Mouse (Mus musculus) kidney, embryonic 15.5 days (tissue): ENCODE data around the gene Fam102a. TPM values are rescaled to one million over a fixed set of nuclear protein-coding genes. Genes with fewer than 3 reads are reported as not detected.

Experiments used
- ATAC-seq: fragments of 200-750 bp; cut with Nextera tagmentation; replicated peaks from 2 replicates; pipeline ENCODE4 v1.8.0; 2017; ENCODE audit warnings: moderate TSS enrichment; ENCODE audit not compliant: low FRiP score
- H3K27ac ChIP-seq: fragments of 300-500 bp; sonication (generic); 2 replicates; pipeline ENCODE4 v1.5.1; 2015; ENCODE audit warnings: mild to moderate bottlenecking, inconsistent platforms
- H3K27me3 ChIP-seq: fragments of 300-500 bp; sonication (generic); 2 replicates; pipeline ENCODE4 v1.6.1; 2015; ENCODE audit warnings: inconsistent platforms
- H3K36me3 ChIP-seq: fragments of 300-500 bp; sonication (generic); 2 replicates; pipeline ENCODE4 v1.6.1; 2015; ENCODE audit warnings: inconsistent platforms
- H3K4me1 ChIP-seq: fragments of 300-500 bp; sonication (generic); 2 replicates; pipeline ENCODE4 v1.6.1; 2015; ENCODE audit warnings: inconsistent platforms
- H3K4me2 ChIP-seq: fragments of 300-500 bp; sonication (generic); 2 replicates; pipeline ENCODE4 v1.6.1; 2015; ENCODE audit warnings: moderate library complexity, mild to moderate bottlenecking, inconsistent platforms
- H3K4me3 ChIP-seq: fragments of 300-500 bp; sonication (generic); replicated peaks from 2 replicates; pipeline ENCODE4 v1.5.1; 2015; ENCODE audit warnings: mild to moderate bottlenecking, inconsistent platforms
- H3K9ac ChIP-seq: fragments of 300-500 bp; sonication (generic); 2 replicates; pipeline ENCODE4 v1.6.1; 2015; ENCODE audit warnings: mild to moderate bottlenecking, inconsistent platforms
- H3K9me3 ChIP-seq: fragments of 300-500 bp; sonication (generic); replicated peaks from 2 replicates; pipeline ENCODE4 v1.6.1; 2016; ENCODE audit warnings: inconsistent platforms
- WGBS: fragments of 180-500 bp; shearing (Covaris S2); methylation state at CpG from one replicate; pipeline ENCODE4 v1.1.7; 2015; ENCODE audit warnings: mixed read lengths; 5-methylcytosine and 5-hydroxymethylcytosine counted together
- polyA plus RNA-seq: library from polyadenylated mRNA; unstranded; fragments of >200 nt; fragmentation: Nextera tagmentation; extraction: Ambion mirVana; gene quantifications from 2 replicates; pipeline ENCODE4 v1.2.1, GENCODE M21; 2015

Fam102a gene
- polyA plus RNA-seq, 1 experiment from 2014 or later, result 15.0 TPM

DNA sequence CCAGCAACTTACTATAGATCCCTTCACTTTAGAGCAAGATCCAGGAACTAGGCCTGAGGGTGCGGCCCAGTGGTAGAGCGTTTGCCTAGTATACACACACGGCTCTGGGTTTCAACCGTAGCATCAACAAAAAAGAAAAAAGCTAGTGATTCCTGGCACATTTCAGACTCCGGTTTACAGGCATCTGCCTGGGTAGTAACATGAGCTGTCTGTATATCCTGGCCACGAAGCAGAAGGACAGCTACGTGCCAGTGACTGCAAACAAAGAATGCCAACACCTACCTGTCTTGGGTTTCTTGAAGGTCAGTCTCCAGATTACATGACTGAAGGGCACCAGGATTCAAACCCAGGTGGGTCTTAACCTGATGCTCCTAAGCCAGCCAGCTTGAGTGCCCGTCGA, 14.0 kb downstream of the Fam102a start:
- Histone ChIP-seq H3K4me1 (peaks cover 14% of the 10 kb centered on the region), H3K4me3 (no peak overlapping the region), H3K36me3 (no peaks in the 10 kb centered on the region), H3K27me3 (no peaks in the 10 kb centered on the region), H3K4me2 (no peak overlapping the region), H3K27ac (peak overlapping the region; percentile 4; the same call in 1 of the 2 replicates), H3K9me3 (no peaks in the 10 kb centered on the region), H3K9ac (no peak overlapping the region)
- WGBS, result 72% methylated on average over 9 of the region's 9 CpGs
- ATAC-seq, result no peak

DNA sequence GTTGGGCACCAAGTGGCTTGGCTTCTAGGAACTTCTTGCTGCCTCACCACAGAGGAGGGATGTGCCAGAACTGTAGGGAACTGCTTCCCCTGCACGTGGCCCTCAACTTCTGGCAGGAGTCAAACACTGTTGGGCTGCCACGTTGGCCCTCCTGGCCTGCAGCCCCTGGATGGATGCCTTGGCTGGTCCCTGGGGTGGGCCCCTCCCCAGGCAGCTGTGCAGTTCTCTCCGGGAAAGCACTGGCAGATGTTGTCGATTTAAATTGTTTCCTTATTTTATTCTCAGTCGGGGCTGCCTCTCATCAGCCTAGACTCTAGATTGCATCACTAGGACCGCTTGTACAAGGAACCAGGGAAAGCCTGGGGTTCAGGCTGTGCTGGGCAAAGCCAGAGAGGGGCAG, 14.6 kb downstream of the Fam102a start:
- H3K9ac ChIP-seq, result no peak overlapping the region
- H3K4me2 ChIP-seq, result no peak overlapping the region
- H3K27ac ChIP-seq, result peak overlapping the region; percentile 4; the same call in 1 of the 2 replicates
- WGBS, result 64% methylated on average over 6 of the region's 6 CpGs
- peaks cover 14% of the 10 kb centered on the region for H3K4me1 ChIP-seq
- no peaks in the 10 kb centered on the region for H3K36me3 ChIP-seq
- no peaks in the 10 kb centered on the region for H3K27me3 ChIP-seq
- no peak overlapping the region for H3K4me3 ChIP-seq
- no peak for ATAC-seq
- no peaks in the 10 kb centered on the region for H3K9me3 ChIP-seq

DNA sequence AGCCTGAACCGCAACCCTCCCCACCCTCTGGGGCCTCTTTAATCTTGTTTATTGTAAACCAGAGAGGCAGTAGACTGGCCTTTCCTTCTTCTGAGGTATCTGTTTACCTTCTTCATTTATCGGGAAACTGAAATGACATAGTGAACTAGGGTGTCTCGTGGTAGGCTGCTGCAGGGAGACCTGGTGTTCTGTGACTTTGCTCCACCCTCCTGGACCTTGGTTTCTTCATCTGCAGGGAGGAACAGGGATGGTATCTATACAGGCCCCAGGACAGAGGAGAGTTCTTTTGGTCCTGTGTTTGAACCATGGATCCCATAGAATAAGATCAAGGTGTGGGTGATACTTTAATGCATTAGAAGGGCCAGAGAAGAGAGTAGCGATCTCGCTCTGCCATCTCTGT, 16.1 kb downstream of the Fam102a start:
- peaks cover 20% of the 10 kb centered on the region for H3K4me1 ChIP-seq
- H3K27ac ChIP-seq, result no peak overlapping the region
- no peaks in the 10 kb centered on the region for H3K9me3 ChIP-seq
- no peak overlapping the region for H3K9ac ChIP-seq
- ATAC-seq, result no peak
- no peaks in the 10 kb centered on the region for H3K27me3 ChIP-seq
- WGBS, result 80% methylated on average over 5 of the region's 5 CpGs
- no peaks in the 10 kb centered on the region for H3K36me3 ChIP-seq
- no peak overlapping the region for H3K4me3 ChIP-seq
- no peak overlapping the region for H3K4me2 ChIP-seq

DNA sequence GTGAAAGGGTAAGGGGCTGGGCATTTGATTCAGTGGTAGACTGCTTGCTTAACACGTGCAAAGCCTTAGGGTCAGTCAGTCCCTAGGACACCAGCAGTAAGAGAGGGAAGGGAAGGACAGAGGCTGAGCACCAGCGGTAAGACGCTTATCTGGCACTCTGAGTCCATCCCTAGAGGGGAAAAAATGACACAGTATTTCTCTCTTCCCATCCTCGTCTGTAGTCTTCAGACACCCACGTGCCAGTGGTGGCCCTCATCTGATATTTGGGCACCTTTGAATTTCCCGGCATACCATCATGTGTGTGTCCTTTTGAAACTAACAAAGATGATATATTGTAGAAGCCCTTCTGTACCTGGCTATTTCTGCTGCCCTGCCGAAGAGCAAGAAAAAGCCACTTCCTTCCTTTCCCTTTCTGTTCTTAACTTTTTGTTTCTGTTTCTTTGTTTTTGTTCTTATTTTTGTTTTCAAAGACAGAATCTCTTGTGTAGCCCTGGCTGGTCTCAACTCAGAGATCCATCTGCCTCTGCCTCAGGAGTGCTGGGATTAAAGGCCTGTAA, 18.5 kb downstream of the Fam102a start:
- Histone ChIP-seq H3K36me3 (peaks cover 9% of the 10 kb centered on the region), H3K4me1 (peaks cover 14% of the 10 kb centered on the region), H3K9ac (no peak overlapping the region), H3K4me2 (no peak overlapping the region), H3K4me3 (no peak overlapping the region), H3K27me3 (no peaks in the 10 kb centered on the region), H3K9me3 (no peaks in the 10 kb centered on the region), H3K27ac (no peak overlapping the region)
- WGBS, result 74% methylated on average over 7 of the region's 7 CpGs
- ATAC-seq, result no peak

DNA sequence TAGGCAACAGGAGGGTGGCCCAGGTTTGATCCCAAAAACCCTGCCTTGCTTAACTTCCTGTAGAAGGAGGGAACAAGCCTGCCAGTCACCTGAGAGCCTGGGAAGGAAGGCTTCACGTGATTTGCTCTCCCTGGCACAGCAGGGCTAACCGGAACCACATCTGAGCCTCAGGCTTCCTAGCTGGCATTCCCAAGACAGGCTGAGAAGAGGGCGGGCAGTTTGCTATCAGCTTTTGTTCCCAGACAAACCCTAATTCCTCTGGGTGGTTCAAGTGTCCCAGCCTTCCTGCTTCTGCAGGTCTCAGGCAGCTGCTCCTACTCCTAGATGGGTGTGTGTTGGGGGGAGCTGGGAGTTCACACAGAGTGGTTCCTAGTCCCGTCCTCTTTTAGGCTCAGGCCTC, 20.4 kb downstream of the Fam102a start:
- 51% methylated on average over 4 of the region's 4 CpGs for WGBS

DNA sequence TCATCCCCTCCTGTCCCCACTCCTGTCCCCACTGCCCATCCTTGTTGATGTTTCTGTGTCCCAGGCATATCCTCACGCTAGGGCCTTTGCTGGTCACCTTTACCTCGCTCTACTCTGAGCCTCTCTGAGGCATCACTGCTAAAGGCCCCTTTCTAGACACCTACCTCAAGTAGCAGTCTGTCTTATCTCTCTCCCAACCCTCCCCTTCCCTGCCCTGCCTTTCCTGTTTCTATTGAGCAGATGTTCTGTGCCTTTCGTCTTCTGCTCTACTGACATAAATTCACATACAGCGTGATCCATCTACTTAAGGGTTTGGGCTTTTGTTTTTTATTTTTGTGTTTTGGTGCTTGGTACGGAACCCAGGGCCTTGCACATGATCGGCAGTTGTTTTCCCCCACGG, 20.9 kb downstream of the Fam102a start:
- WGBS, result 79% methylated on average over 7 of the region's 7 CpGs
- peaks cover 26% of the 10 kb centered on the region for H3K36me3 ChIP-seq
- no peak overlapping the region for H3K9ac ChIP-seq
- ATAC-seq, result no peak
- H3K4me3 ChIP-seq, result no peak overlapping the region
- H3K4me2 ChIP-seq, result no peak overlapping the region
- no peaks in the 10 kb centered on the region for H3K9me3 ChIP-seq
- peaks cover 6% of the 10 kb centered on the region for H3K4me1 ChIP-seq
- no peaks in the 10 kb centered on the region for H3K27me3 ChIP-seq
- peak overlapping the region; percentile 18; the same call in 1 of the 2 replicates for H3K27ac ChIP-seq

More for the DNA sequence above, 20.4 kb downstream of the Fam102a start:
- Histone ChIP-seq H3K36me3 (peaks cover 21% of the 10 kb centered on the region), H3K4me3 (no peak overlapping the region), H3K4me2 (no peak overlapping the region), H3K27me3 (no peaks in the 10 kb centered on the region), H3K9me3 (no peaks in the 10 kb centered on the region), H3K4me1 (peaks cover 8% of the 10 kb centered on the region), H3K27ac (peak overlapping the region; percentile 18; the same call in 1 of the 2 replicates), H3K9ac (no peak overlapping the region)
- no peak for ATAC-seq

DNA sequence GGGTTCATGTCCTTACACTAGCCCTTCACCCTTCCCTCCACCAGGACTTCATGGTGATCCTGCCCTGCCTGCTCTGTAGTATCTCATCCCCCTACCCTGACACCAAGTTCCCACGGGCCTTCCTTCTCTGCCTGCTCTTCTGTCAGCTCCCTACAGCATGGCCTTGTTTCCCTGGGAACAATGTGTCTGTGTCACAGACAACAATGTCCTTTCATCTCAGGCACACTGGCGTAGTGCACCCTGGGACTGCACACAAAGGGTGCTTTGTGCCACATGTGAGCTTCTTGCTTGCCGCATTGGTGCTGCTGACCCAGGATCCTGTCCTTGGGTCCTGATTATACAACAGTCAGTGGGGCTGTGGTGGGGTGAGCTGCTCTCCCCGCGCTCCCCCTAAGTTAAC, 24.4 kb downstream of the Fam102a start:
- H3K9me3 ChIP-seq, result no peaks in the 10 kb centered on the region
- no peak overlapping the region for H3K4me2 ChIP-seq
- 73% methylated on average over 5 of the region's 5 CpGs for WGBS
- H3K27ac ChIP-seq, result no peak overlapping the region
- H3K9ac ChIP-seq, result no peak overlapping the region
- H3K27me3 ChIP-seq, result no peaks in the 10 kb centered on the region
- H3K36me3 ChIP-seq, result peaks cover 54% of the 10 kb centered on the region
- no peak for ATAC-seq
- H3K4me3 ChIP-seq, result no peak overlapping the region
- peaks cover 6% of the 10 kb centered on the region; the same call in 1 of the 2 replicates for H3K4me1 ChIP-seq

DNA sequence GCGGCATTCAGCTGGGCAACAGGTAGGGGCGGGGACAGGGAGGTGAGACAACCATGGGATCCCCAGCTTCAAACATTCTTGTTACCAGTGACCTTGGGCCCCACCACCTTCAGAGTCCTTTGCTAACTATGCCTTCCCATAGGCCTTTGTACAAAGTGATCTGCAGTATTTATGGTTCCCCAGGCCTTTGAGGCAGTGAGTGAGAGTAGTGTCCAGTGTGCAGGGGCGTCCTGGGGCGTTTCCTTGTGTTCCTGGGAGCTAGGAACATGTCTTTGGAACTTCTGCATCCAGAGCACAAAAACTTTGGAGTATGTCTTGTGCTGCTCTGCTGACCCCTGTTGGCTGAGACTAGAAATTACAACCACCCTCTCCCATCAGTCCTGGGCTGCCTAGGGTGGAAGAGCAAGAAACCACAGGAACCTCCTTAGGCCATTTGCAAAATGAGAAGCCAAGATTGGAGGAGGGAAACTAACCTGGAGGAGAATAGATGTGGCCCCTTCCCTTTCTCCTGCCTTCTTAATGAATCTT, 31.5 kb downstream of the Fam102a start:
- no peak overlapping the region for H3K27ac ChIP-seq
- no peak overlapping the region for H3K9ac ChIP-seq
- H3K36me3 ChIP-seq, result peaks cover 77% of the 10 kb centered on the region
- H3K9me3 ChIP-seq, result no peaks in the 10 kb centered on the region
- H3K4me2 ChIP-seq, result no peak overlapping the region
- 49% methylated on average over 4 of the region's 4 CpGs for WGBS
- 0 out of 2 replicates have a peak, but pooled peaks have one; percentile 23 for ATAC-seq
- H3K4me1 ChIP-seq, result peaks cover 6% of the 10 kb centered on the region
- H3K4me3 ChIP-seq, result no peak overlapping the region
- no peaks in the 10 kb centered on the region for H3K27me3 ChIP-seq

DNA sequence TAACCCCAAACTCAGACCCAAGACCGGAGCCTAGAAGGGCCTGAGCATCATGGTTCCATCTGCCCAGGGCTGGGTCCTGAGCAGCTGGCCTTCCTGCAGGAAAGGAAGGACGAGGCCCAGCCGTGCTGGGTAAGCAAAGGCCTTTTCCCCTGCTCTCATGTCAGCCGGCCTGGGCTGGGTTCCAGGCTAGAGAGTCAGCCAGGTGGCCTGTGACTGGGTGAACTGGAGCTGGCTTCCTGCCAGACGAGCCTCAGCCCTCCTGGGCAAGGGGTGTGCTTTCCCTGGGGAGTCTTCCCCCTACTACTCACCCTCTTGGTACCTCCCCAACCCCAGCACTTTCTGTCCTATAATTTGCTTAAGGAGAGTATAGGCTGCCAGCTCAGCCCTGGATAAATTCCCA, 33.0 kb downstream of the Fam102a start:
- H3K4me1 ChIP-seq, result peaks cover 13% of the 10 kb centered on the region
- no peaks in the 10 kb centered on the region for H3K27me3 ChIP-seq
- H3K9me3 ChIP-seq, result no peaks in the 10 kb centered on the region
- no peak for ATAC-seq
- 48% methylated on average over 5 of the region's 5 CpGs for WGBS
- H3K36me3 ChIP-seq, result peaks cover 68% of the 10 kb centered on the region
- H3K4me2 ChIP-seq, result no peak overlapping the region
- H3K27ac ChIP-seq, result no peak overlapping the region
- H3K9ac ChIP-seq, result no peak overlapping the region; the same call in 1 of the 2 replicates
- no peak overlapping the region for H3K4me3 ChIP-seq

DNA sequence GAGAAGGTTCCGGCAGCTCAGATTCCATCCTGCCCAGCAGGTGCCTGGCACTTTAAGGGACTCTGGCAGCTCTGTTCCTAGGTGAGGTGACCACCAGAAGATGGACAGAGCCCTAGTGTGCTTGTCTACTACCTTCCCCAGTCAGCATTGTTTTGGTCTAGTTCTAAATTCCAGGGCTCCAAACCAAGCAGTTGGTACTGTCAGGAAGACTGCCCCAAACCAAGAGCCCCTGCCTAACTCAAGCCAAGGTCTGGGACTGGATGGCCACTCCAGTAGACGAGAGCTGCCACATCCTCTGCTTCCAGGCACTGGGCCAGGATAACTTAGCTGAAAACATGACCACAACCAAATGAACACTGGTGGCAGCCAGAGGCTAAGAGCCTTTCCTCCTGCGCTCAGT, 33.8 kb downstream of the Fam102a start:
- Histone ChIP-seq H3K36me3 (peaks cover 65% of the 10 kb centered on the region), H3K27me3 (no peaks in the 10 kb centered on the region), H3K9me3 (no peaks in the 10 kb centered on the region), H3K4me3 (no peak overlapping the region), H3K9ac (no peak overlapping the region), H3K27ac (no peak overlapping the region), H3K4me2 (no peak overlapping the region), H3K4me1 (peaks cover 13% of the 10 kb centered on the region)
- WGBS, result 83% methylated on average over 3 of the region's 3 CpGs
- ATAC-seq, result no peak

DNA sequence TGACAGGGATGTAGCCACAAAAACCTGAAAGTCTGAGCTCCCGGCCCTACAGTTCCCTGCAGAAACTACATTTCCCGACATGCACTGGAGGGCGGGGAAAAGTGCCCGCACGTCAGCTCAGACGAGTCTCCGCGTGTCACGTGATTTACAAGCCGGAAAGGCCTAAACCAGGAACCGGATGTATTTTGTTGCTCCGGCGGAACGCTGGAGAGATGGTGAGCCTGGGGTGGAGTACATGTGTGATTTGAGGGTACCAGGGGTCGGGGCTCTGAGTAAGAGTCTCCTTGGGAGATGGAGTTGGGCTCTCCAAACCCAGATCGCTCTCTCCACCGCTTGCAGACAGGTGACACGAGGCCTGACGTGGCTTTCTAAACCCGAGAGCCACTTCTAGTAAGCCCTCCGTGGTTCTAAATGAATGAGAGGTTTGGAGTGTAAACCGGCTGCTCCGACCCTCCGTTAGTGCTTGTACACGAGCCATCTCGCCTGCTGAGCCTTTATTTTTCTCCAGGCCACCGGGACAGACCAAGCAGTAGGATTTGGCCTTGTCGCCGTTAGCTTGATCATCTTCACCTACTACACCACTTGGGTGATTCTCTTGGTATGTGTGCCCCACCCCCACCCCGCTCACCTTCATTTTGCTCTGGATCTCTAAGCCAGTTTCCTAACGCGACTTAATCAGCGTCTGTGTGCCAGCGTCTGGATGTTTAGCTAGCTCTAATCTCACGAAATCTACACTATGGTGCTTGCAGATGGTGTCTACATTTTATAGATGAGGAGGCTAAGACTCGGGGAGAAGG, 35.8 kb downstream of the Fam102a start, which contains the start of gene Dpm2:
Dpm2 (plus strand) TSS at position 161 of the 797 bp plus-strand sequence.
- H3K4me2 ChIP-seq, result peak within 1 kb of the TSS; percentile 89
- H3K27me3 ChIP-seq, result 0 out of 2 replicates have a peak, but pooled peaks cover 2% of the 10 kb centered on the region
- no peaks in the 10 kb centered on the region for H3K9me3 ChIP-seq
- ATAC-seq, result peak; percentile 76
- H3K4me3 ChIP-seq, result peak within 1 kb of the TSS; percentile 75
- WGBS, result 2% methylated on average over 36 of the region's 36 CpGs
- H3K27ac ChIP-seq, result peak within 1 kb of the TSS; percentile 52; the same call in 1 of the 2 replicates
- H3K36me3 ChIP-seq, result peaks cover 46% of the 10 kb centered on the region
- H3K4me1 ChIP-seq, result peaks cover 23% of the 10 kb centered on the region
- H3K9ac ChIP-seq, result peak within 1 kb of the TSS; percentile 69

DNA sequence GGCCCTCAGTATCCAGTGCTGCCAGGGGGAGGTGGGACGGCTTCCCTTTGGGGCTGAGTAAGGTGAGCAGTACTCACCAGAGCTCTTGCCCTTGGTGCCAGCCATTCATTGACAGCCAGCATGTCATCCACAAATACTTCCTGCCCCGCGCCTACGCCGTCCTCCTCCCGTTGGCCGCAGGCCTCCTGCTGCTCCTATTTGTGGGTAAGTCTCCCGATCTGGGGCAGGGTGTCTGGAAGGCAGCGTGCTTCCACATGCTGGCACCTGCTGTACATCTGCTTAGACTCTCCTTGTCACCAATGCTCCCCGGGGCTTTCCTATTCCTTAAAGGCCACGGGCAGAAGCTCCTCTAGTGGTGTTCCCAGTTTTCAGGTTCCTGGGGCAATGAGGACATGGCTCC, 37.1 kb downstream of the Fam102a start:
- 91% methylated on average over 11 of the region's 11 CpGs for WGBS
- Histone ChIP-seq H3K27ac (no peak overlapping the region), H3K36me3 (peaks cover 33% of the 10 kb centered on the region), H3K9ac (no peak overlapping the region), H3K27me3 (peaks cover 13% of the 10 kb centered on the region; the same call in 1 of the 2 replicates), H3K4me3 (0 out of 2 replicates have a peak overlapping the region, but pooled peaks have one; percentile 75), H3K4me2 (0 out of 2 replicates have a peak overlapping the region, but pooled peaks have one; percentile 89), H3K4me1 (peaks cover 24% of the 10 kb centered on the region), H3K9me3 (no peaks in the 10 kb centered on the region)
- no peak for ATAC-seq
